Mouse (Mus musculus) left cerebral cortex, adult 2 months (tissue): ENCODE data around the gene Hsd17b11. TPM values are rescaled to one million over a fixed set of nuclear protein-coding genes. Genes with fewer than 3 reads are reported as not detected.
A peak's percentile ranks its signal among the peaks of the same experiment; 100 is the strongest.
"Not testable (repeated sequence)": the region's sequence is repeated elsewhere in the genome, so short reads cannot be mapped to it uniquely, and the experiment has no call there.

Experiments
- DNase-seq, 2 experiments: peaks; one replicate each; pipeline ENCODE4 v3.0.0; 2021 to 2022; ENCODE audit warnings: low spot score in 2 of 2, mixed read lengths in 1 of 2; ENCODE audit errors: extremely low spot score in 1 of 2
- H3K27ac ChIP-seq: fragments of 200-600 bp; 2 replicates; pipeline ENCODE4 v1.8.1; 2022
- H3K4me3 ChIP-seq: fragments of 200-600 bp; 2 replicates; pipeline ENCODE4 v1.8.1; 2022
- CTCF ChIP-seq: fragments of 200-600 bp; IDR thresholded peaks from 2 replicates; pipeline ENCODE4 v1.8.1; 2022; ENCODE audit warnings: antibody characterized with exemption, mild to moderate bottlenecking, moderate library complexity
- intact Hi-C: fragments of 180-260 bp; cut with DNase I; formaldehyde crosslinking; loops from one replicate; pipeline ENCODE4 v1.15.1; 2025
- total RNA-seq, 2 experiments: library from RNA; stranded (reverse); gene quantifications; 2 replicates each; pipeline ENCODE4 v1.2.3; 2021

Hsd17b11 gene
- total RNA-seq, 2 experiments from 2014 or later: 42.3 to 42.7 TPM

GRCm38 (mm10) chr5:104032434-104033097 lies 10.8 kb upstream of the Hsd17b11 start:
- TF ChIP-seq CTCF: no peak
- Histone ChIP-seq H3K4me3 (no peak overlapping the region), H3K27ac (no peak overlapping the region)
- intact Hi-C loops: no loop called here
- DNase-seq: no peak

GRCm38 (mm10) chr5:104025245-104025854 lies 3.6 kb upstream of the Hsd17b11 start:
- DNase-seq: no peak
- no peak for TF ChIP-seq CTCF
- Histone ChIP-seq H3K4me3 (no peak overlapping the region), H3K27ac (no peak overlapping the region)
- intact Hi-C loops: no loop called here

- H3K27ac ChIP-seq: no peak overlapping the region
- intact Hi-C loops: no loop called here
- TF ChIP-seq CTCF: no peak
These were observed 3.0 kb upstream of the Hsd17b11 start for GRCm38 (mm10) chr5:104024762-104025161.

GRCm38 (mm10) chr5:104024193-104024592 lies 2.5 kb upstream of the Hsd17b11 start:
- intact Hi-C loops, H3K4me3 ChIP-seq, H3K27ac ChIP-seq, DNase-seq: not testable (repeated sequence)

More at GRCm38 (mm10) chr5:104024762-104025161, 3.0 kb upstream of the Hsd17b11 start:
- no peak overlapping the region for H3K4me3 ChIP-seq
- DNase-seq: no peak

GRCm38 (mm10) chr5:104023289-104024020 lies 1.7 kb upstream of the Hsd17b11 start:
- TF ChIP-seq CTCF: no peak
- no peak overlapping the region for H3K4me3 ChIP-seq
- intact Hi-C loops: no loop called here
- no peak for DNase-seq
- H3K27ac ChIP-seq: no peak overlapping the region

- Histone ChIP-seq H3K27ac (peak overlapping the region; percentile 90), H3K4me3 (peak overlapping the region; percentile 69)
- DNase-seq: no peak
- no peak for TF ChIP-seq CTCF
- intact Hi-C loops: no loop called here
These were observed 839 bp upstream of the Hsd17b11 start for GRCm38 (mm10) chr5:104022558-104022957.

GRCm38 (mm10) chr5:104011419-104011818 lies 10.3 kb downstream of the Hsd17b11 start:
- no peak for DNase-seq
- TF ChIP-seq CTCF: no peak
- no peak overlapping the region for H3K4me3 ChIP-seq
- H3K27ac ChIP-seq: no peak overlapping the region
- intact Hi-C loops: no loop called here

- DNase-seq: no peak
- no peak overlapping the region for H3K27ac ChIP-seq
- intact Hi-C loops: no loop called here
- no peak overlapping the region for H3K4me3 ChIP-seq
- TF ChIP-seq CTCF: no peak
These were observed 11.5 kb downstream of the Hsd17b11 start for GRCm38 (mm10) chr5:104010261-104010660.

GRCm38 (mm10) chr5:104009421-104009820 lies 12.3 kb downstream of the Hsd17b11 start:
- intact Hi-C loops: no loop called here
- no peak overlapping the region for H3K27ac ChIP-seq
- no peak for TF ChIP-seq CTCF
- H3K4me3 ChIP-seq: no peak overlapping the region
- DNase-seq: no peak

- TF ChIP-seq CTCF: no peak
- H3K27ac ChIP-seq: no peak overlapping the region
- intact Hi-C loops: no loop called here
These were observed 13.9 kb downstream of the Hsd17b11 start for GRCm38 (mm10) chr5:104007801-104008200.

GRCm38 (mm10) chr5:104006811-104007210 lies 14.9 kb downstream of the Hsd17b11 start:
- intact Hi-C loops: no loop called here
- no peak overlapping the region for H3K4me3 ChIP-seq
- no peak overlapping the region for H3K27ac ChIP-seq
- DNase-seq: no peak
- no peak for TF ChIP-seq CTCF

More at GRCm38 (mm10) chr5:104007801-104008200, 13.9 kb downstream of the Hsd17b11 start:
- no peak for DNase-seq
- no peak overlapping the region for H3K4me3 ChIP-seq

GRCm38 (mm10) chr5:104003955-104004354 lies 17.8 kb downstream of the Hsd17b11 start:
- H3K27ac ChIP-seq: no peak overlapping the region
- intact Hi-C loops: no loop called here
- no peak for DNase-seq
- no peak overlapping the region for H3K4me3 ChIP-seq
- no peak for TF ChIP-seq CTCF
